Mouse (Mus musculus) hematopoietic multipotent progenitor cell, adult 10-12 weeks (in vitro differentiated cells): ENCODE measurements around the gene Pgm3. TPM values are rescaled to one million over a fixed set of nuclear protein-coding genes. Genes with fewer than 3 reads are reported as not detected.

Experiments used
- polyA plus RNA-seq: library from polyadenylated mRNA; stranded (reverse); fragments of >175 nt; gene quantifications from 2 replicates; pipeline ENCODE4 v1.2.3, GENCODE M21; 2012; ENCODE audit warnings: low replicate concordance

Pgm3 gene
- polyA plus RNA-seq = 0.23 and 1.2 TPM in 2 replicates

GRCm38 (mm10) chr9:86571540-86572135 is at the start of gene Pgm3, which contains the start of gene Rwdd2a:
Gene Pgm3, minus strand, starts transcription at chr9:86571842.
Gene Rwdd2a, plus strand, starts transcription at chr9:86571991.

Other genes starting within 250 kb of the Pgm3 start
- 1.2 and 1.9 TPM in 2 replicates for gene Ube2cbp, start 106.9 kb downstream of the Pgm3 start, polyA plus RNA-seq
- 5.1 and 9.7 TPM in 2 replicates for gene Dop1a, start 104.7 kb downstream of the Pgm3 start, polyA plus RNA-seq
- gene Rwdd2a, start 149 bp upstream of the Pgm3 start, polyA plus RNA-seq = 0.23 and 0.39 TPM in 2 replicates
- 0.10 and 0.16 TPM in 2 replicates for gene Me1, start 124.1 kb upstream of the Pgm3 start, polyA plus RNA-seq
- gene Prss35, start 171.8 kb upstream of the Pgm3 start, polyA plus RNA-seq = not detected in 2 replicates